Mouse (Mus musculus): ENCODE data around the gene Arfrp1. TPM values are rescaled to one million over a fixed set of nuclear protein-coding genes. Genes with fewer than 3 reads are reported as not detected.

Gene Arfrp1
- polyA plus RNA-seq (2014; fragmentation: Nextera tagmentation; extraction: Ambion mirVana): 51.6 and 55.2 TPM in 2 replicates

DNA sequence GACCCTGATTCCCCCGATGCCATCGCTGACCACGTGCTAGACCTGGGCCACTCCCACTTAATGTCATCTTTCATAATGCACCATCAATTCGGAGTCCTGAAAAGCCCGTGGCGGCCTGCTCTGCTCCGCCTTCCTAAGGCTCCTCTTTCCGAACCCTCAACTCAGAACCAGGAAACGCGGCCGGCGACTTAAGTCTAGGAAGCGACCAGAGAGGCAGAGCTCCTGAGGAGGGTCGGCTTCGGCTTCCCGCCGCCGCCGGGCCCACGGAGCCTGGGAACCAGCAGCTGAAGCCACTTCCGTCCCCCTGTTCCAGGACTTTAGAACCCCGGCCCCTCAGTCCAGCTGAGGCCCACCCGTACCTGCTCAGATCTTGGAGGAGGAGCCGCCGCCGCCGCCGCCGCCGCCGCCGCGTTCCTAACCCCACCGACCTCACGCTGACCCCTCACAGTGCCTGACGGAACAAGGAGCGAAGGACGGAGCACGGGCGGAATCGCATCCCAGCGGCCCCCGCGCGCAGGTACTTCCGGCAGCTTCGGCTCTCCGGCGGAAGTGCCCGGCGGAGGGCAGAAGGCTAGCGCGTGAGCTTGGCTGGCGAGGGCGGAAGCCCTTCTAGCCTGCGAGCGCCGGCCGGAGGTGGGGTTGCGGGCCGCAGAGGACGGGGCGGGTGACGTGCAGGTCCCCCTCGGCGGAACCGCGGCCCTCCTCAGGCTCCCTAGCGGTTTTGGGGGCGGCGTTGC is at the start of gene Arfrp1, which contains the start of gene Zgpat:
TSS of gene Arfrp1 (minus strand) at position 545 of the 737 bp plus-strand sequence.
TSS of gene Zgpat (plus strand) at position 69 of the 737 bp plus-strand sequence.
- Histone ChIP-seq H3K27ac (ENCODE audit: low read depth, low read length) (peak within 1 kb of the TSS; percentile 90), H3K4me3 (ENCODE audit: low read depth, low read length) (peak within 1 kb of the TSS; percentile 88), H3K4me2 (replicated peaks; ENCODE audit: low read depth, low read length) (peak within 1 kb of the TSS; percentile 89), H3K27me3 (ENCODE audit: control insufficient read depth, insufficient read depth, low read length) (no peaks in the 10 kb centered on the region), H3K4me1 (replicated peaks; ENCODE audit: control insufficient read depth, insufficient read depth, low read length) (peaks cover 6% of the 10 kb centered on the region; the same call in 1 of the 2 replicates), H3K36me3 (ENCODE audit: control insufficient read depth, insufficient read depth, low read length) (peaks cover 13% of the 10 kb centered on the region), H3K9me3 (ENCODE audit: control insufficient read depth, low read length) (no peaks in the 10 kb centered on the region), H3K9ac (ENCODE audit: low read depth, low read length) (peak within 1 kb of the TSS; percentile 93)
- ATAC-seq (ENCODE audit: low FRiP score): peak; percentile 92
- under 1% methylated on average over 70 of the region's 71 CpGs for WGBS
- DNase-seq (ENCODE audit: low spot score): peak; percentile 92

DNA sequence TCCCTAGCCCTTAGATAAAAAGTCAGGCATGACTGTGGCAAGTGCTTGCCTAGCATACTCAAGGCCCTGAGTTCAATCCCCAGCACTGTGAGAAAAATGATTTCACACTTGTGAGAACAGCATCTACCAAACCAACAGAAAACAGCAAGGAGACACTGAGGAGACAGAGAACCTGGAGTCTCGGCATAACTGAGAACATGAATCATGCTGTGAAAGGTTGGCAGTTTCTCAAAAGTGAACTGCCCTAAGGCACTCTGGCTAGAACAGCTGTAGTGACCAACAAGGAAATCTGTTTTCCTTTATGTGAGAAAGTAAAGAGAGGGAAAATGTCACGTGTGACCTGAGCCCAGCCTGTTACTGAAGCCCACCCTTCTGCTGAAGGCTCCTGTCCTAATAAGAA is 47.9 kb upstream of the Arfrp1 start:
- no peak overlapping the region for H3K4me3 ChIP-seq (ENCODE audit: low read depth, low read length)
- WGBS: 52% methylated on average over 2 of the region's 2 CpGs
- ATAC-seq (ENCODE audit: low FRiP score) (no peak), DNase-seq (ENCODE audit: low spot score) (no peak)
- H3K9ac ChIP-seq (ENCODE audit: low read depth, low read length): no peak overlapping the region
- no peak overlapping the region for H3K4me2 ChIP-seq (replicated peaks; ENCODE audit: low read depth, low read length)
- H3K9me3 ChIP-seq (ENCODE audit: control insufficient read depth, low read length): no peaks in the 10 kb centered on the region
- 0 out of 2 replicates have a peak, but pooled peaks cover 2% of the 10 kb centered on the region for H3K4me1 ChIP-seq (replicated peaks; ENCODE audit: control insufficient read depth, insufficient read depth, low read length)
- H3K27me3 ChIP-seq (ENCODE audit: control insufficient read depth, insufficient read depth, low read length): no peaks in the 10 kb centered on the region
- no peak overlapping the region for H3K27ac ChIP-seq (ENCODE audit: low read depth, low read length)
- no peaks in the 10 kb centered on the region for H3K36me3 ChIP-seq (ENCODE audit: control insufficient read depth, insufficient read depth, low read length)

DNA sequence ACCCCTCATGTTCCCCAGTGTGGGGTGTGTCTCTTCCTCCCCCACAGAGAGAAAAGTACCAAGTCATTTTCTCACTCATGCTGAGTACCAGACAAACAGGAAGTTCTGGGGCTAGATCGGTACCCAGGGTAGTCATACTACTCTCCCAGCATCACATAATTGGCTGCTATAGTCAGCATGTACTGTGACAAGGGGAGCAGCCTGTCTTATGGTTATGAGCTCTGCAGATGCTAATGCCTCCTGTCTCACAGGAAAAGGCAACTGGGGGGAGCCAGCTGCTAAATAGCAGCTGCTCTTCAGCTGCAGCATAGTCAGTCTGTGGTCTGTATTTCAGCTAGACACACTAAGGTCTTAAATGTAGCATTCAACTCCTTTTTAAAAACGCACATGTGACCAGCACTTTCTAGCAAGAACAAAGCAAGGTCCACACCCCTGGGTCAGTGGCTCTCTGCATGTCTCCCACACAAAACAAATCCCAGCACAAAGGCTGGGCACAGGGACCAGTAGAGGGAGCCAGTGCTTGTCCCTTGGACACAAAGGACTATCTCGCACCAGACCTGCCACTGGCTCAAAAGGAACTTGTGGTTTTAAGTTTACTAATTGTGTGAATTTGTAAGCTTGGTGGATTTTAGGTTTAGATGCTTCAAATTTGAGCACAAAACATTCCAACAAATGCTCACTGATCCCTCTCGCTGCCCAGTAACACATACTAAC is 45.7 kb upstream of the Arfrp1 start:
- Histone ChIP-seq H3K36me3 (ENCODE audit: control insufficient read depth, insufficient read depth, low read length) (no peaks in the 10 kb centered on the region), H3K4me2 (replicated peaks; ENCODE audit: low read depth, low read length) (no peak overlapping the region), H3K27ac (ENCODE audit: low read depth, low read length) (peak overlapping the region; percentile 62; the same call in 1 of the 2 replicates), H3K4me1 (replicated peaks; ENCODE audit: control insufficient read depth, insufficient read depth, low read length) (0 out of 2 replicates have a peak, but pooled peaks cover 2% of the 10 kb centered on the region), H3K9me3 (ENCODE audit: control insufficient read depth, low read length) (no peaks in the 10 kb centered on the region), H3K4me3 (ENCODE audit: low read depth, low read length) (no peak overlapping the region), H3K9ac (ENCODE audit: low read depth, low read length) (peak overlapping the region; percentile 27; the same call in 1 of the 2 replicates), H3K27me3 (ENCODE audit: control insufficient read depth, insufficient read depth, low read length) (no peaks in the 10 kb centered on the region)
- DNase-seq (ENCODE audit: low spot score) (peak; percentile 80), ATAC-seq (ENCODE audit: low FRiP score) (peak; percentile 73; the same call in 1 of the 2 replicates)
- WGBS: 43% methylated on average over 4 of the region's 4 CpGs

DNA sequence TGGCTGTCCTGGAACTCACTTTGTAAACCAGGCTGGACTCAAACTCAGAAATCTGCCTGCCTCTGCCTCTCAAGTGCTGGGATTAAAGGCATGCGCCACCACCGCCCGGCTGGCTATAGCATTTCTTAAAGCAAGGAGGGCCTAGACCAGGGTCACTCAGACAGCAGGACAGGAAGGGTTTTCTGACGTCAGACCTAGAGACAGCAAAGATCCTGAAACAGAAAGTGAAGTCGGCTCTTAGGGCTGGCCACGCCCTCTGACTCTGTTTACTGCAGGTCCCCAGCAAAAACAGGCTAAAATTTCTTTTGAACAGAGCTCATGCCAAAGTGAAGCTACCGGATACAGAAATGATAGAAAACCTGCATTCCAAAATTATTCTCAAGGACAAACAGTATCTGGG is 44.4 kb upstream of the Arfrp1 start:
- Histone ChIP-seq H3K36me3 (ENCODE audit: control insufficient read depth, insufficient read depth, low read length) (no peaks in the 10 kb centered on the region), H3K9ac (ENCODE audit: low read depth, low read length) (no peak overlapping the region), H3K27me3 (ENCODE audit: control insufficient read depth, insufficient read depth, low read length) (no peaks in the 10 kb centered on the region), H3K4me1 (replicated peaks; ENCODE audit: control insufficient read depth, insufficient read depth, low read length) (0 out of 2 replicates have a peak, but pooled peaks cover 2% of the 10 kb centered on the region), H3K4me3 (ENCODE audit: low read depth, low read length) (no peak overlapping the region), H3K27ac (ENCODE audit: low read depth, low read length) (no peak overlapping the region), H3K4me2 (replicated peaks; ENCODE audit: low read depth, low read length) (no peak overlapping the region), H3K9me3 (ENCODE audit: control insufficient read depth, low read length) (no peaks in the 10 kb centered on the region)
- DNase-seq (ENCODE audit: low spot score) (no peak), ATAC-seq (ENCODE audit: low FRiP score) (no peak)
- 88% methylated on average over 7 of the region's 7 CpGs for WGBS

DNA sequence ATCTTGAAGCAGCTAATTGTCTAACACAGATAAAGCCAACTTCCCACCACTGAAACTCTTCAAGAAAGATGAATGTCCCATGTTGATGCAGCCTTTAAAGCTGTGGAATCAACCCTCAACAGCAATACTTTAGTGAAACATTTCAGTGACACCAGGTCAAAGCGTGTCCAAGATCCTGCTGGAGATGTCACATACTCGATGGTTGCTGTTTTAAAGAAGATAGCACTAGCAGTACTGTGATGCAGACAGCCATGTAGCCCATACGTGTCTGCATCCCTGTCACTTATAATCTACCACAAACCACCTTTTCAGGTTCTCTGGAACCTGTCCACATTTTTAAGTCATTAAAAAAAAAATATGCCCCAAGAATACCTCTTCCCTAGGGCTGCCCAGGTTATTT is 38.5 kb upstream of the Arfrp1 start:
- H3K9me3 ChIP-seq (ENCODE audit: control insufficient read depth, low read length): no peaks in the 10 kb centered on the region
- H3K9ac ChIP-seq (ENCODE audit: low read depth, low read length): no peak overlapping the region
- no peak overlapping the region for H3K27ac ChIP-seq (ENCODE audit: low read depth, low read length)
- 94% methylated on average over 3 of the region's 3 CpGs for WGBS
- ATAC-seq (ENCODE audit: low FRiP score): no peak
- no peaks in the 10 kb centered on the region for H3K4me1 ChIP-seq (replicated peaks; ENCODE audit: control insufficient read depth, insufficient read depth, low read length)
- H3K36me3 ChIP-seq (ENCODE audit: control insufficient read depth, insufficient read depth, low read length): no peaks in the 10 kb centered on the region
- DNase-seq (ENCODE audit: low spot score): no peak
- H3K4me3 ChIP-seq (ENCODE audit: low read depth, low read length): no peak overlapping the region
- no peaks in the 10 kb centered on the region for H3K27me3 ChIP-seq (ENCODE audit: control insufficient read depth, insufficient read depth, low read length)
- no peak overlapping the region for H3K4me2 ChIP-seq (replicated peaks; ENCODE audit: low read depth, low read length)

DNA sequence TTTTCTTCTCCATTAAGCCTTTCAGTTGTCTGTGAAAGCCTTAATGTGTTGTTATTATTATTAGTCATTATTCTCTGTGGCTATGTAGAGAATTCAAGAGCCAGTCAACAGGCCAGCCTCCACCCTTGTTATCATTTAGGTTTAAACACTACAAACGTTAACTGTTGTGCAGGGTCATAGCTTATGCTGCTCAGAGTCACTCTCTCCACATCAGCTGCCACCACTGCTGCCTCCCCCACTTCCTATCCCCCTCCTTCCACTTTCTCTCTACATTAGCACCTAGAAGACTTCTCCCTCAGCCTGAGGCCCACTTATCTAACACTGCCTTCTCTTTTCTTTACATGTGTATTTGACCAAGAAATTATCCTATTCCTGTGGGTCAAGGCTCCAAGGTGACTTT is 36.3 kb upstream of the Arfrp1 start:
- Histone ChIP-seq H3K4me1 (replicated peaks; ENCODE audit: control insufficient read depth, insufficient read depth, low read length) (no peaks in the 10 kb centered on the region), H3K9me3 (ENCODE audit: control insufficient read depth, low read length) (no peaks in the 10 kb centered on the region), H3K4me2 (replicated peaks; ENCODE audit: low read depth, low read length) (no peak overlapping the region), H3K27me3 (ENCODE audit: control insufficient read depth, insufficient read depth, low read length) (no peaks in the 10 kb centered on the region), H3K36me3 (ENCODE audit: control insufficient read depth, insufficient read depth, low read length) (no peaks in the 10 kb centered on the region), H3K4me3 (ENCODE audit: low read depth, low read length) (no peak overlapping the region), H3K27ac (ENCODE audit: low read depth, low read length) (no peak overlapping the region), H3K9ac (ENCODE audit: low read depth, low read length) (no peak overlapping the region)
- ATAC-seq (ENCODE audit: low FRiP score): no peak
- DNase-seq (ENCODE audit: low spot score): no peak
- 30% methylated on average over 1 of the region's 1 CpGs for WGBS

DNA sequence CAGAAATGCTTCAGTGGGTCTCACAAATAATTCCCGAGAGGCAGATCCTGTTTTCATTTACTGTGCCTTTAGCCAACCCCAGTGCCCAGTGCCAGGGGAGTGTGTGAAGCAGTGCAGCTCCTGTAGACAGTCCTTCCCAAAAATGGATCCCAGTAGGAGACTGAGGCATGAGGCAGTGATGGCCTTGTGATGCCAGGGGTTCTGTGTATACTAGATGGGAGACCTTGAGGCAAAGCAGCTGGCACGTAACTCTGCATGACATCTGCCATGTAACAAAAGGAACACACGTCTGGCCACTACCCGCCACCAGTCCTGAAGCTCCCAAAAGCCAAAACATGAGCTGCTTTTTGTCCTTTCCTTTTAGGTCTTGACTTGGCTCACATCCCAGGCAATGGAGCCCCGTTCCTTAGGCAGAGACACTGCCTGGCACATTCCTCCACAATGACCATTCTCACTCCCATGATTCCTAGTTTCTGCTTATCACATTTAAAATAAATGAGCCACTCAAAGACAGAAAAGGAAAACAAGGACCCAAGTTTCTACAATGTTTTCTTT is 32.1 kb upstream of the Arfrp1 start:
- ATAC-seq (ENCODE audit: low FRiP score): no peak

DNA sequence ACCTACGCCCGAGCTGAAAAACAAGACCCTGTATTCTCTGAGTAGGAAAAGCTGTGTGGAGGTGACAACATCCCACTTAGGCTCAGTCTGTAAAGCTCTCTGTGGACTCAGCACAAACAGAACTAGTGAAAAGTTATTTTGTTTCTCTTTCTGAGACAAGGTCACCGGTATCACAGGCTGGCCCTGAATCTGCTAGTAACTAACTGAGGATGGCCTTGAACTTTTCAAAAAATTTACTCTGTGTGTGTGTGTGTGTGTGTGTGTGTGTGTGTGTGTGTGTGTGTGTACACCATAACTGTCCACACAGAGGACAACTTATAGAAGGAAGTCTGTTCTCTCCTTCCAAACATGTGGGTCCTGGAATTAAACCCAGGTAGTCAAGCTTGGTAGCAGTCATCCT is 28.9 kb upstream of the Arfrp1 start:
- DNase-seq (ENCODE audit: low spot score) (no peak), ATAC-seq (ENCODE audit: low FRiP score) (no peak)
- WGBS: 96% methylated on average over 3 of the region's 3 CpGs
- H3K4me2 ChIP-seq (replicated peaks; ENCODE audit: low read depth, low read length): no peak overlapping the region
- H3K9me3 ChIP-seq (ENCODE audit: control insufficient read depth, low read length): no peaks in the 10 kb centered on the region
- H3K36me3 ChIP-seq (ENCODE audit: control insufficient read depth, insufficient read depth, low read length): no peaks in the 10 kb centered on the region
- H3K27me3 ChIP-seq (ENCODE audit: control insufficient read depth, insufficient read depth, low read length): no peaks in the 10 kb centered on the region
- no peak overlapping the region for H3K4me3 ChIP-seq (ENCODE audit: low read depth, low read length)
- no peaks in the 10 kb centered on the region for H3K4me1 ChIP-seq (replicated peaks; ENCODE audit: control insufficient read depth, insufficient read depth, low read length)
- no peak overlapping the region for H3K9ac ChIP-seq (ENCODE audit: low read depth, low read length)
- no peak overlapping the region for H3K27ac ChIP-seq (ENCODE audit: low read depth, low read length)

More for the DNA sequence above, 32.1 kb upstream of the Arfrp1 start:
- Histone ChIP-seq H3K4me1 (replicated peaks; ENCODE audit: control insufficient read depth, insufficient read depth, low read length) (no peaks in the 10 kb centered on the region), H3K9me3 (ENCODE audit: control insufficient read depth, low read length) (no peaks in the 10 kb centered on the region), H3K27ac (ENCODE audit: low read depth, low read length) (no peak overlapping the region), H3K27me3 (ENCODE audit: control insufficient read depth, insufficient read depth, low read length) (no peaks in the 10 kb centered on the region), H3K9ac (ENCODE audit: low read depth, low read length) (no peak overlapping the region), H3K36me3 (ENCODE audit: control insufficient read depth, insufficient read depth, low read length) (no peaks in the 10 kb centered on the region), H3K4me2 (replicated peaks; ENCODE audit: low read depth, low read length) (no peak overlapping the region), H3K4me3 (ENCODE audit: low read depth, low read length) (no peak overlapping the region)
- 84% methylated on average over 5 of the region's 5 CpGs for WGBS
- DNase-seq (ENCODE audit: low spot score): no peak
